Mouse (Mus musculus): Measurements from ENCODE around the gene Fam222a.

Gene Fam222a

GRCm38 (mm10) chr5:114567565-114568197, at the start of gene Fam222a:
Fam222a (plus strand) TSS chr5:114568016.
- in situ Hi-C loops (cut with MboI; ENCODE audit: low sequenced_read_pairs): no loop called here

- in situ Hi-C loops (cut with MboI; ENCODE audit: low sequenced_read_pairs): no loop called here
These were observed 39.5 kb upstream of the Fam222a start for GRCm38 (mm10) chr5:114528355-114528754.

- in situ Hi-C loops (cut with MboI; ENCODE audit: low sequenced_read_pairs): no loop called here
These were observed 37.5 kb upstream of the Fam222a start for GRCm38 (mm10) chr5:114530337-114530736.

GRCm38 (mm10) chr5:114532055-114532454, 35.8 kb upstream of the Fam222a start:
- in situ Hi-C loops (cut with MboI; ENCODE audit: low sequenced_read_pairs): no loop called here

- in situ Hi-C loops (cut with MboI; ENCODE audit: low sequenced_read_pairs): no loop called here
These were observed 30.4 kb upstream of the Fam222a start for GRCm38 (mm10) chr5:114537308-114538020.

GRCm38 (mm10) chr5:114538021-114538405, 29.8 kb upstream of the Fam222a start:
- in situ Hi-C loops (cut with MboI; ENCODE audit: low sequenced_read_pairs): no loop called here

- in situ Hi-C loops (cut with MboI; ENCODE audit: low sequenced_read_pairs): no loop called here
These were observed 29.1 kb upstream of the Fam222a start for GRCm38 (mm10) chr5:114538752-114539151.

GRCm38 (mm10) chr5:114539766-114540165, 28.1 kb upstream of the Fam222a start:
- in situ Hi-C loops (cut with MboI; ENCODE audit: low sequenced_read_pairs): no loop called here

GRCm38 (mm10) chr5:114541656-114542445, 26.0 kb upstream of the Fam222a start:
- in situ Hi-C loops (cut with MboI; ENCODE audit: low sequenced_read_pairs): no loop called here

- in situ Hi-C loops (cut with MboI; ENCODE audit: low sequenced_read_pairs): no loop called here
These were observed 24.2 kb upstream of the Fam222a start for GRCm38 (mm10) chr5:114543656-114544055.

- in situ Hi-C loops (cut with MboI; ENCODE audit: low sequenced_read_pairs): no loop called here
These were observed 23.6 kb upstream of the Fam222a start for GRCm38 (mm10) chr5:114544205-114544604.

- in situ Hi-C loops (cut with MboI; ENCODE audit: low sequenced_read_pairs): no loop called here
These were observed 22.7 kb upstream of the Fam222a start for GRCm38 (mm10) chr5:114545076-114545475.

- in situ Hi-C loops (cut with MboI; ENCODE audit: low sequenced_read_pairs): no loop called here
These were observed 18.8 kb upstream of the Fam222a start for GRCm38 (mm10) chr5:114548976-114549375.

GRCm38 (mm10) chr5:114549770-114550169, 18.0 kb upstream of the Fam222a start:
- in situ Hi-C loops (cut with MboI; ENCODE audit: low sequenced_read_pairs): no loop called here

GRCm38 (mm10) chr5:114550431-114550830, 17.4 kb upstream of the Fam222a start:
- in situ Hi-C loops (cut with MboI; ENCODE audit: low sequenced_read_pairs): no loop called here

GRCm38 (mm10) chr5:114550886-114551492, 16.8 kb upstream of the Fam222a start:
- in situ Hi-C loops (cut with MboI; ENCODE audit: low sequenced_read_pairs): no loop called here

- in situ Hi-C loops (cut with MboI; ENCODE audit: low sequenced_read_pairs): no loop called here
These were observed 15.2 kb upstream of the Fam222a start for GRCm38 (mm10) chr5:114552507-114553208.

GRCm38 (mm10) chr5:114553706-114554105, 14.1 kb upstream of the Fam222a start:
- in situ Hi-C loops (cut with MboI; ENCODE audit: low sequenced_read_pairs): no loop called here

- in situ Hi-C loops (cut with MboI; ENCODE audit: low sequenced_read_pairs): no loop called here
These were observed 12.4 kb upstream of the Fam222a start for GRCm38 (mm10) chr5:114555424-114555823.

- in situ Hi-C loops (cut with MboI; ENCODE audit: low sequenced_read_pairs): no loop called here
These were observed 11.7 kb upstream of the Fam222a start for GRCm38 (mm10) chr5:114556109-114556508.
